Mouse (Mus musculus): ENCODE data around the gene Psmb9.

GRCm38 (mm10) chr17:34199050-34199619 is 11.6 kb upstream of the Psmb9 start:
- TF ChIP-seq CTCF (IDR thresholded peaks at IDR 0.05; ENCODE audit: low read depth) (no peak), EP300 (IDR thresholded peaks at IDR 0.05; ENCODE audit: low read depth) (no peak)
